Mouse (Mus musculus) thymus, postnatal 14 days (tissue): ENCODE measurements around the gene Cbln3.
A peak's percentile ranks its signal among the peaks of the same experiment; 100 is the strongest.

ENCODE experiments used
- DNase-seq: peaks from one replicate; pipeline ENCODE4 v3.0.0; 2021

Cbln3 gene

GRCm38 (mm10) chr14:55845506-55846294, 38.5 kb downstream of the Cbln3 start:
- DNase-seq = no peak

GRCm38 (mm10) chr14:55842794-55843193, 41.4 kb downstream of the Cbln3 start:
- DNase-seq = peak; percentile 29

- no peak for DNase-seq
Observed at GRCm38 (mm10) chr14:55840853-55841366, 43.3 kb downstream of the Cbln3 start.

DNA sequence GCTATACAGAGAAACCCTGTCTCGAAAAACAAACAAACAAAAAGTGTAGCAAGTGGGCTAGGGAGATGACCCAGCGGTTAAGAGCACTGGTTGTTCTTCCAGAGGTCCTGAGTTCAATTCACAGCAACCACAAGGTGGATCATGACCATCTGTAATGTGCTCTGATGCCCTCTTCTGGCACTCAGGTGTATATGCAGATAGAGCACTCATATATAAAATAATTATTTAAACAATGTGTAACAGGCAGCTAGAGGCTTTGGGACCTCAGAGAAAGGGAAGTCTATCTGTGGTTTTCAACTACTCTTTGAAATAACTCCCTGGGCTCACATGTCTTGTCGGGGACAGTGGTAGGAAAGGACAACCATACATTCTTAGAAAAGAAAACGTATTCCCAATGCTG, 45.5 kb downstream of the Cbln3 start:
- DNase-seq = no peak

DNA sequence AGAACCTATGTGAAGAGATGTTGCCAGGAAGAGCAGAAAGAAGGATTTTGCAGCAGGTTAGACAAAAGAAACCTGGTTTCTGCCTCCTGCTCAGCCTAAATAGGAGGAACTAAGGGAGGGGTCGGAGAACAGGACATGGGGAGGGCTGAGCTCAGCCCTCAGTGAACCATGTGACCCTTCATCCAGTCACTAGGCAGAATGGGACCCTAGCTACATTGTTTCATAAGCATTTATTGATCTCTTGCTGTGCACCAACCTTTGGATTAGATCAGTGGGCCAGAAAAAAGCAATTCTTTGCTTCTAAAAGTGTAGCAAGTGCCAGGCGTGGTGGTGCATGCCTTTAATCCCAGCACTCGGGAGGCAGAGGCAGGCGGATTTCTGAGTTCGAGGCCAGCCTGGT, 45.9 kb downstream of the Cbln3 start:
- no peak for DNase-seq

GRCm38 (mm10) chr14:55834808-55835533, 49.2 kb downstream of the Cbln3 start:
- DNase-seq = no peak

DNA sequence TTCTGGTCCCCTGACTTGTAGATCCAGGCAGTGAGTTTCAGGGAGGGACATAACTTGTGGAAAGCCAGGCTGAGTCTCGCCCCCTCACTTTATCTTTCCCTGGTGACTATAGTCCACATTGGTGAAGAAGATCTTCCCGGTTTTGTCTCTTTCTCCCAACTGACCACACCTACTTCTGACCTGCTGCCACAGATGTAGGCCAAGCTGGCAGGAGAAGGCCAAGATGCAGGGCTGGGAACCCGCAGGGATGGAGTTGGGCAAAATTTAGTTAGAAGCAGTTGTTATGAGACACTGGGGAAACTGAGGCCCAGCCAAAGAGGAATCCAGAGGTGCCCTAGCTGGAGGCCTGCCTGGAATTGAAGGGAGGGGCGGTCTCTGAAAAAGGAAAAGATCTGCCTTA, 51.1 kb downstream of the Cbln3 start:
- no peak for DNase-seq

DNA sequence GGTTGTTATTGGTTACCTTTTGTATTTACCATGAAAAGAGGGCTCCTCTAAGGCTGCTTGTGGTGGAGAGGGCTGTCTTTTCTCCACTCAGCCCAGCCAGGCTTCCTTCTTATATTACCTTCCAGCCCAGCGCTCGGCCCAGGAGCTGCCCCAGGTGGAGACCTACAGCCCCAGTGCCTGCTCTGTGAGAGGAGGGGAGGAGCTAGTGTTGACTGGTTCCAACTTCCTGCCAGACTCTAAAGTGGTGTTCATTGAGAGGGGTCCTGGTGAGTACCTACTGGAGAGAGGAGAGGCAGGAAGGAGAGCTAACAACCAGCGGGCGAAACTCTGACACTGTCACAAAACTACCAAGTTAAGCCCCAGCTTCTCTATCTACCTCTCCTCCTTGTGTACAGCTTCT, 53.9 kb downstream of the Cbln3 start:
- DNase-seq = peak; percentile 23

DNA sequence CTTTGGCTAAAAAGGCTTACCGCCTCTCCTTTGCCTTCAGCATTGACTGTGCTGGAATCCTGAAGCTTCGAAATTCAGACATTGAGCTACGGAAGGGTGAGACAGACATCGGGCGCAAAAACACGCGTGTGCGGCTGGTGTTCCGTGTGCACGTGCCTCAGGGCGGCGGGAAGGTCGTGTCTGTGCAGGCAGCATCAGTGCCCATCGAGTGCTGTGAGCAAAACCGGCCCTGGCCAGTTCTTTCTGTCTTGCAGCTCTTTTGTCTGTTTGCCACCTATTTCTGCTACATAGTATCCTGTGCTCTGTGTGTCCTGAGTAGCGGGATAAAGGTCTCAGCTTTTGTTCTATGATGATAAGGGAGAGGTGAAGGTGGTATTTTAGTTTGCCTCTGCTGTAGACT, 54.3 kb downstream of the Cbln3 start:
- peak; percentile 1 for DNase-seq
